Mouse (Mus musculus) kidney, embryonic 14.5 days (tissue): Measurements from ENCODE around the gene Scamp2. TPM values are rescaled to one million over a fixed set of nuclear protein-coding genes. Genes with fewer than 3 reads are reported as not detected.

ENCODE experiments used
- polyA plus RNA-seq: library from polyadenylated mRNA; unstranded; fragments of >200 nt; fragmentation: Nextera tagmentation; extraction: Ambion mirVana; gene quantifications from 2 replicates; pipeline ENCODE4 v1.2.1, GENCODE M21; 2014

Gene Scamp2
- polyA plus RNA-seq, 1 experiment from 2014 or later = 71.4 TPM

Other genes starting within 250 kb of the Scamp2 start
- gene Ppcdc, start 120.8 kb upstream of the Scamp2 start, polyA plus RNA-seq = 22.9 and 30.4 TPM in 2 replicates
- gene Scamp5, start 92.9 kb upstream of the Scamp2 start, polyA plus RNA-seq = 7.3 and 9.0 TPM in 2 replicates
- 5.3 and 6.2 TPM in 2 replicates for gene Rpp25, start 56.9 kb upstream of the Scamp2 start, polyA plus RNA-seq
- 675 and 707 TPM in 2 replicates for gene Cox5a, start 39.7 kb upstream of the Scamp2 start, polyA plus RNA-seq
- gene Fam219b, start 23.4 kb upstream of the Scamp2 start, polyA plus RNA-seq = 13.3 and 19.7 TPM in 2 replicates
- gene Mpi, start 8.2 kb upstream of the Scamp2 start, polyA plus RNA-seq = 36.5 and 37.7 TPM in 2 replicates
- gene Ulk3, start 28.5 kb downstream of the Scamp2 start, polyA plus RNA-seq = 5.4 and 13.7 TPM in 2 replicates
- gene Cplx3, start 45.3 kb downstream of the Scamp2 start, polyA plus RNA-seq = not detected in 2 replicates
- gene Lman1l, start 59.8 kb downstream of the Scamp2 start, polyA plus RNA-seq = not detected in 2 replicates
- gene Csk, start 92.7 kb downstream of the Scamp2 start, polyA plus RNA-seq = 24.3 and 26.1 TPM in 2 replicates
- not detected in 2 replicates for gene Cyp1a2, start 122.8 kb downstream of the Scamp2 start, polyA plus RNA-seq
- gene Cyp1a1, start 127.0 kb downstream of the Scamp2 start, polyA plus RNA-seq = 0.08 and 0.11 TPM in 2 replicates
- 20.7 and 24.1 TPM in 2 replicates for gene Edc3, start 147.6 kb downstream of the Scamp2 start, polyA plus RNA-seq
- gene Clk3, start 204.9 kb downstream of the Scamp2 start, polyA plus RNA-seq = 61.0 and 69.3 TPM in 2 replicates